Mouse (Mus musculus): ENCODE measurements at regions not wholly inside any gene's neighbourhood (a gene's known extent, or its start where the extent isn't known, plus 50 kb on each side); places are given as distances from the start of the nearest gene placed in this dataset.

GRCm38 (mm10) chr16:77328628-77329159 lies 273.2 kb downstream of the Gm11146 start:
- no peak for DNase-seq (ENCODE audit: low spot score)

GRCm38 (mm10) chr16:77328049-77328448 lies 273.8 kb downstream of the Gm11146 start:
- no peak for DNase-seq (ENCODE audit: low spot score)

GRCm38 (mm10) chr16:77322338-77322737 lies 279.6 kb downstream of the Gm11146 start:
- no peak for DNase-seq (ENCODE audit: low spot score)

- DNase-seq (ENCODE audit: low spot score) = no peak
Measured at GRCm38 (mm10) chr16:77318150-77318549, 283.7 kb downstream of the Gm11146 start.

GRCm38 (mm10) chr16:77315354-77315753 lies 286.5 kb downstream of the Gm11146 start:
- no peak for DNase-seq (ENCODE audit: low spot score)

- DNase-seq (ENCODE audit: low spot score) = no peak
Measured at GRCm38 (mm10) chr16:77313195-77313594, 288.7 kb downstream of the Gm11146 start.

GRCm38 (mm10) chr16:77301270-77302171 lies 288.0 kb downstream of the Usp25 start:
- no peak for DNase-seq (ENCODE audit: low spot score)

- DNase-seq (ENCODE audit: low spot score) = no peak
Measured at GRCm38 (mm10) chr16:77300572-77301213, 287.2 kb downstream of the Usp25 start.

- no peak for DNase-seq (ENCODE audit: low spot score)
Measured at GRCm38 (mm10) chr16:77295574-77296355, 282.3 kb downstream of the Usp25 start.

GRCm38 (mm10) chr16:77292317-77292771 lies 278.8 kb downstream of the Usp25 start:
- DNase-seq (ENCODE audit: low spot score) = no peak

- no peak for DNase-seq (ENCODE audit: low spot score)
Measured at GRCm38 (mm10) chr16:77291723-77292316, 278.3 kb downstream of the Usp25 start.

- no peak for DNase-seq (ENCODE audit: low spot score)
Measured at GRCm38 (mm10) chr16:77284205-77284604, 270.7 kb downstream of the Usp25 start.

GRCm38 (mm10) chr16:77279916-77280315 lies 266.4 kb downstream of the Usp25 start:
- DNase-seq (ENCODE audit: low spot score) = no peak

- DNase-seq (ENCODE audit: low spot score) = no peak
Measured at GRCm38 (mm10) chr16:77279495-77279894, 266.0 kb downstream of the Usp25 start.

GRCm38 (mm10) chr16:77273306-77273705 lies 259.8 kb downstream of the Usp25 start:
- DNase-seq (ENCODE audit: low spot score) = no peak

GRCm38 (mm10) chr16:77268926-77269325 lies 255.4 kb downstream of the Usp25 start:
- no peak for DNase-seq (ENCODE audit: low spot score)

GRCm38 (mm10) chr16:77267679-77268078 lies 254.2 kb downstream of the Usp25 start:
- DNase-seq (ENCODE audit: low spot score) = no peak

- DNase-seq (ENCODE audit: low spot score) = no peak
Measured at GRCm38 (mm10) chr16:77252349-77252748, 238.8 kb downstream of the Usp25 start.

- DNase-seq (ENCODE audit: low spot score) = no peak
Measured at GRCm38 (mm10) chr16:77251422-77251821, 237.9 kb downstream of the Usp25 start.

GRCm38 (mm10) chr16:77240876-77241275 lies 227.4 kb downstream of the Usp25 start:
- no peak for DNase-seq (ENCODE audit: low spot score)

- DNase-seq (ENCODE audit: low spot score) = no peak
Measured at GRCm38 (mm10) chr16:77239176-77239790, 225.8 kb downstream of the Usp25 start.

All from gastrocnemius, adult 18-20 months (tissue).